In genomic region chr9:106598466-106598865, GRCm38 (mm10) we compare ENCODE assay signal across 27 mouse cellular contexts. TPM values are rescaled to one million over a fixed set of nuclear protein-coding genes. Genes with fewer than 3 reads are reported as not detected.
A peak's percentile ranks its signal among the peaks of the same experiment; 100 is the strongest.
DNase-seq lines count a peak whose midpoint lies in the region; ATAC-seq and TF ChIP-seq lines count a peak whose summit lies in the region.
"Had no signal": no experiment of that assay in that cellular context is flagged by ENCODE, and none has a peak within 500 bp of the region (broad histone marks: within the 10 kb centered on the region; RNA-seq: fewer than 3 reads in every experiment).

No protein-coding gene starts in this region.

- H3K79me2 ChIP-seq in CH12.LX (replicated peaks; ENCODE audit: control insufficient read depth, extremely low read depth, insufficient read depth, poor library complexity, severe bottlenecking) (no peaks in the 10 kb centered on the region), MEL (ENCODE audit: control insufficient read depth, insufficient read depth, low read length, poor library complexity) (no peaks in the 10 kb centered on the region)

- TF ChIP-seq POLR2A in CH12.LX (IDR thresholded peaks at IDR 0.05; ENCODE audit: low read depth, low read length) (no peak), MEL (IDR thresholded peaks at IDR 0.05; ENCODE audit: control insufficient read depth in 1 of 2, insufficient read depth in 1 of 2, low read depth in 1 of 2, low read length in 2 of 2, poor library complexity in 1 of 2) (no peak)

- TF ChIP-seq CTCF in kidney, postnatal 0 days (IDR thresholded peaks at IDR 0.05; ENCODE audit: low read depth), result peak; percentile 25; the same call in 1 of the 2 replicates
- TF ChIP-seq CTCF in CH12.LX (conservative IDR thresholded peaks at IDR 0.05 in 1 of 2, IDR thresholded peaks at IDR 0.05 in 1 of 2; ENCODE audit: low read depth in 2 of 2, low read length in 2 of 2) (peak in 1 of 2 experiments; percentile 50; a peak in 2 of 4 replicates), MEL (IDR thresholded peaks at IDR 0.05 in 2 of 3, conservative IDR thresholded peaks at IDR 0.05 in 1 of 3; ENCODE audit: control insufficient read depth in 1 of 3, insufficient read depth in 1 of 3, low read depth in 2 of 3, low read length in 3 of 3, poor library complexity in 1 of 3, severe bottlenecking in 1 of 3) (peak in 2 of 3 experiments; percentile 6 to 19; a peak in 1 of 6 replicates)

- dilution Hi-C loops in CH12.LX (cut with MboI; ENCODE audit: extremely low pct_ligation_motif_present, extremely low pct_unique_long_range_greater_than_20kb, low sequenced_read_pairs), result no loop called here

- no peaks in the 10 kb centered on the region for H3K27me3 ChIP-seq in kidney, postnatal 0 days (ENCODE audit: insufficient read depth, low read length)
- H3K27me3 ChIP-seq in CH12.LX (replicated peaks) (peaks cover 62% of the 10 kb centered on the region), MEL (ENCODE audit: control insufficient read depth in 1 of 2, insufficient read depth in 2 of 2, low read length in 2 of 2) (peaks cover 0 to 6% of the 10 kb centered on the region in 2 experiments)
- H3K27me3 ChIP-seq: embryonic facial prominence, embryonic 13.5 days; liver, embryonic 15.5 days had no signal

- in situ Hi-C loops in CH12.LX (cut with MboI; ENCODE audit: low pct_ligation_motif_present, low pct_unique_long_range_greater_than_20kb, low sequenced_read_pairs), result no loop called here

- no peak overlapping the region for H3K27ac ChIP-seq in kidney, postnatal 0 days
- H3K27ac ChIP-seq in CH12.LX (ENCODE audit: insufficient read depth, low read depth) (no peak overlapping the region), MEL (ENCODE audit: control insufficient read depth, low read depth, low read length) (no peak overlapping the region)
- H3K27ac ChIP-seq: embryonic facial prominence, embryonic 13.5 days; gastrocnemius, adult 2 months; liver, embryonic 15.5 days; midbrain, embryonic 10.5 days had no signal

- H3K4me3 ChIP-seq in kidney, postnatal 0 days (replicated peaks; ENCODE audit: low read depth, low read length), result no peak overlapping the region
- no peak overlapping the region for H3K4me3 ChIP-seq in CH12.LX (replicated peaks in 1 of 3; ENCODE audit: low read depth in 2 of 3, low read length in 2 of 3, poor library complexity in 1 of 3)
- H3K4me3 ChIP-seq in MEL (ENCODE audit: control insufficient read depth in 1 of 2, insufficient read depth in 1 of 2, low read depth in 2 of 2, low read length in 2 of 2), result no peak overlapping the region
- H3K4me3 ChIP-seq: embryonic facial prominence, embryonic 13.5 days; gastrocnemius, adult 2 months; liver, embryonic 15.5 days; midbrain, embryonic 10.5 days had no signal

- no peak for ATAC-seq in kidney, postnatal 0 days (replicated peaks; ENCODE audit: low FRiP score, low read depth)
- ATAC-seq: hindbrain, embryonic 16.5 days; intestine, postnatal 0 days had no signal

- peak; percentile 43 for TF ChIP-seq RAD21 in CH12.LX (IDR thresholded peaks at IDR 0.05; ENCODE audit: low read depth, low read length)
- no peak; the same call in 1 of the 2 replicates for TF ChIP-seq RAD21 in MEL (IDR thresholded peaks at IDR 0.05; ENCODE audit: low read depth, low read length)

- 44% methylated on average over 7 of the region's 7 CpGs for WGBS in kidney, postnatal 0 days

- no peak for TF ChIP-seq EP300 in CH12.LX (IDR thresholded peaks at IDR 0.05; ENCODE audit: low read length)
- no peak for TF ChIP-seq EP300 in MEL (IDR thresholded peaks at IDR 0.05; ENCODE audit: low read depth in 1 of 2, low read length in 2 of 2)

- H3K9me3 ChIP-seq in kidney, postnatal 0 days (replicated peaks; ENCODE audit: low read length), result no peaks in the 10 kb centered on the region
- H3K9me3 ChIP-seq in CH12.LX (replicated peaks; ENCODE audit: low read length), result peaks cover 3% of the 10 kb centered on the region
- H3K9me3 ChIP-seq in MEL (replicated peaks; ENCODE audit: insufficient read depth, low read length), result no peaks in the 10 kb centered on the region
- H3K9me3 ChIP-seq: embryonic facial prominence, embryonic 13.5 days; G1E; liver, embryonic 15.5 days; midbrain, embryonic 10.5 days had no signal

- H3K36me3 ChIP-seq in kidney, postnatal 0 days (ENCODE audit: insufficient read depth, low read length), result no peaks in the 10 kb centered on the region
- H3K36me3 ChIP-seq in CH12.LX (replicated peaks in 1 of 2; ENCODE audit: control insufficient read depth in 1 of 2, insufficient read depth in 1 of 2, low read length in 1 of 2) (no peaks in the 10 kb centered on the region), MEL (ENCODE audit: control insufficient read depth in 1 of 2, insufficient read depth in 2 of 2, low read length in 2 of 2) (no peaks in the 10 kb centered on the region)
- H3K36me3 ChIP-seq: embryonic facial prominence, embryonic 13.5 days; G1E; liver, embryonic 15.5 days; midbrain, embryonic 10.5 days had no signal

- no peak overlapping the region for H3K9ac ChIP-seq in kidney, postnatal 0 days (ENCODE audit: low read depth, low read length)
- no peak overlapping the region for H3K9ac ChIP-seq in CH12.LX (ENCODE audit: insufficient read depth, low read depth)
- no peak overlapping the region for H3K9ac ChIP-seq in MEL (ENCODE audit: control insufficient read depth, low read depth, low read length, poor library complexity, severe bottlenecking)
- H3K9ac ChIP-seq: embryonic facial prominence, embryonic 13.5 days; liver, embryonic 15.5 days had no signal

- DNase-seq in kidney, postnatal 0 days (ENCODE audit: low spot score), result no peak
- DNase-seq in kidney, adult 8-10 months, result no peak
- no peak for DNase-seq in CH12.LX (ENCODE audit: extremely low read depth)
- no peak for DNase-seq in MEL (ENCODE audit: low read depth, low spot score)
- DNase-seq in adrenal gland, postnatal 25 days, result peak; percentile 9
- no peak for DNase-seq in right cerebral cortex, adult 18-20 months
- no peak for DNase-seq in left cerebral cortex, adult 8-10 months (ENCODE audit: low spot score in 2 of 2)
- DNase-seq: cerebellum, adult 11-12 months; cerebellum, postnatal 25 days; gastrocnemius, adult 2 months; heart, postnatal 4 days; lung, postnatal 36 days; retina, postnatal 1 day had no signal

- H3K4me2 ChIP-seq in kidney, postnatal 0 days (ENCODE audit: low read length), result no peak overlapping the region
- H3K4me2 ChIP-seq in CH12.LX (ENCODE audit: insufficient read depth, low read depth, poor library complexity, severe bottlenecking), result no peak overlapping the region
- H3K4me2 ChIP-seq: embryonic facial prominence, embryonic 13.5 days; liver, embryonic 15.5 days had no signal

- H3K4me1 ChIP-seq in kidney, postnatal 0 days (replicated peaks; ENCODE audit: insufficient read depth, low read length), result no peaks in the 10 kb centered on the region
- 0 out of 4 replicates have a peak, but pooled peaks cover 0 to 3% of the 10 kb centered on the region in 2 experiments for H3K4me1 ChIP-seq in CH12.LX (ENCODE audit: control insufficient read depth in 1 of 2, insufficient read depth in 2 of 2)
- no peaks in the 10 kb centered on the region for H3K4me1 ChIP-seq in MEL (ENCODE audit: control insufficient read depth in 1 of 2, insufficient read depth in 2 of 2, low read length in 2 of 2)
- H3K4me1 ChIP-seq: liver, embryonic 15.5 days; midbrain, embryonic 10.5 days had no signal

TF ChIP-seq in CH12.LX, 34 proteins besides CTCF, POLR2A, EP300 and RAD21:
- no peak for TF ChIP-seq IRF4 (IDR thresholded peaks at IDR 0.05; ENCODE audit: low read depth, low read length)
- peak; percentile 14; the same call in 1 of the 2 replicates for TF ChIP-seq SMC3 (IDR thresholded peaks at IDR 0.05; ENCODE audit: low read depth, low read length)

TF ChIP-seq in MEL, 35 proteins besides CTCF, POLR2A, EP300 and RAD21:
- TF ChIP-seq MAX (IDR thresholded peaks at IDR 0.05; ENCODE audit: low read length) (no peak), ZKSCAN1 (IDR thresholded peaks at IDR 0.05; ENCODE audit: low read depth, low read length) (no peak), GATA1 (IDR thresholded peaks at IDR 0.05; ENCODE audit: low read depth, low read length) (no peak)

RNA-seq across cellular contexts. Expression of gene Iqcf4, which starts 27.7 kb away (rescaled TPM):
- not detected in 2 replicates for polyA plus RNA-seq in kidney, postnatal 0 days (2015; fragmentation: Nextera tagmentation; extraction: Ambion mirVana)
- not detected in 2 replicates for total RNA-seq in CH12.LX (2012; rRNA removed)
- not detected in 2 replicates for total RNA-seq in CH12.LX (2014; rRNA removed)
- not detected in 2 replicates for polyA plus RNA-seq in CH12.LX (2012; ENCODE audit: insufficient read length, low read depth)
- not detected in 2 replicates for total RNA-seq in MEL (2012; rRNA removed)
- not detected for polyA plus RNA-seq in MEL (2012; ENCODE audit: insufficient read depth in 1 of 2, insufficient read length in 2 of 2, low read depth in 1 of 2, low replicate concordance in 2 of 2, missing spikeins in 1 of 2)
- total RNA-seq in adrenal gland, postnatal 25 days (2021), result not detected in 2 replicates
- not detected for total RNA-seq in left cerebral cortex, adult 8-10 months (2022)
- total RNA-seq: G1E; gastrocnemius, adult 2 months; granulocyte monocyte progenitor cell, adult 5-6 weeks; heart, postnatal 4 days had no signal
- polyA plus RNA-seq: C2C12; embryonic facial prominence, embryonic 13.5 days; G1E; heart, embryonic 14.5 days; hindbrain, embryonic 16.5 days; intestine, postnatal 0 days; limb, embryonic 11.5 days; liver, embryonic 15.5 days; midbrain, embryonic 10.5 days; neural tube, embryonic 14.5 days; small intestine, adult 2 months; stomach, embryonic 14.5 days; thymus, postnatal 0 days had no signal

RNA-seq across cellular contexts. Expression of gene Iqcf6, which starts 27.9 kb away (rescaled TPM):
- polyA plus RNA-seq in kidney, postnatal 0 days (2015; fragmentation: Nextera tagmentation; extraction: Ambion mirVana), result not detected in 2 replicates
- total RNA-seq in CH12.LX (2012; rRNA removed) (not detected in 2 replicates), CH12.LX (2014; rRNA removed) (not detected in 2 replicates), MEL (2012; rRNA removed) (not detected in 2 replicates)
- polyA plus RNA-seq in CH12.LX (2012; ENCODE audit: insufficient read length, low read depth) (not detected in 2 replicates), MEL (2012; ENCODE audit: insufficient read depth in 1 of 2, insufficient read length in 2 of 2, low read depth in 1 of 2, low replicate concordance in 2 of 2, missing spikeins in 1 of 2) (not detected)
- not detected in 2 replicates for total RNA-seq in adrenal gland, postnatal 25 days (2021)
- total RNA-seq in left cerebral cortex, adult 8-10 months (2022), result not detected
- total RNA-seq: G1E; gastrocnemius, adult 2 months; granulocyte monocyte progenitor cell, adult 5-6 weeks; heart, postnatal 4 days had no signal
- polyA plus RNA-seq: C2C12; embryonic facial prominence, embryonic 13.5 days; G1E; heart, embryonic 14.5 days; hindbrain, embryonic 16.5 days; intestine, postnatal 0 days; limb, embryonic 11.5 days; liver, embryonic 15.5 days; midbrain, embryonic 10.5 days; neural tube, embryonic 14.5 days; small intestine, adult 2 months; stomach, embryonic 14.5 days; thymus, postnatal 0 days had no signal

RNA-seq across cellular contexts. Expression of gene Iqcf3, which starts 37.0 kb away (rescaled TPM):
- not detected in 2 replicates for polyA plus RNA-seq in kidney, postnatal 0 days (2015; fragmentation: Nextera tagmentation; extraction: Ambion mirVana)
- total RNA-seq in CH12.LX (2012; rRNA removed) (not detected in 2 replicates), CH12.LX (2014; rRNA removed) (not detected in 2 replicates), MEL (2012; rRNA removed) (not detected in 2 replicates)
- polyA plus RNA-seq in CH12.LX (2012; ENCODE audit: insufficient read length, low read depth) (not detected in 2 replicates), MEL (2012; ENCODE audit: insufficient read depth in 1 of 2, insufficient read length in 2 of 2, low read depth in 1 of 2, low replicate concordance in 2 of 2, missing spikeins in 1 of 2) (not detected)
- not detected in 2 replicates for total RNA-seq in adrenal gland, postnatal 25 days (2021)
- total RNA-seq in left cerebral cortex, adult 8-10 months (2022), result not detected
- total RNA-seq: G1E; gastrocnemius, adult 2 months; granulocyte monocyte progenitor cell, adult 5-6 weeks; heart, postnatal 4 days had no signal
- polyA plus RNA-seq: C2C12; embryonic facial prominence, embryonic 13.5 days; G1E; heart, embryonic 14.5 days; hindbrain, embryonic 16.5 days; intestine, postnatal 0 days; limb, embryonic 11.5 days; liver, embryonic 15.5 days; midbrain, embryonic 10.5 days; neural tube, embryonic 14.5 days; small intestine, adult 2 months; stomach, embryonic 14.5 days; thymus, postnatal 0 days had no signal

RNA-seq across cellular contexts. Expression of gene Grm2, which starts 57.4 kb away (rescaled TPM):
- polyA plus RNA-seq in kidney, postnatal 0 days (2015; fragmentation: Nextera tagmentation; extraction: Ambion mirVana), result not detected in 2 replicates
- total RNA-seq in CH12.LX (2012; rRNA removed) (not detected in 2 replicates), CH12.LX (2014; rRNA removed) (not detected in 2 replicates), MEL (2012; rRNA removed) (not detected in 2 replicates)
- polyA plus RNA-seq in CH12.LX (2012; ENCODE audit: insufficient read length, low read depth) (not detected in 2 replicates), MEL (2012; ENCODE audit: insufficient read depth in 1 of 2, insufficient read length in 2 of 2, low read depth in 1 of 2, low replicate concordance in 2 of 2, missing spikeins in 1 of 2) (not detected)
- total RNA-seq in adrenal gland, postnatal 25 days (2021), result not detected in 2 replicates
- total RNA-seq in left cerebral cortex, adult 8-10 months (2022), result 10 to 100 TPM; 42.5 to 59.1 (median 45.4) TPM
- total RNA-seq: gastrocnemius, adult 2 months; granulocyte monocyte progenitor cell, adult 5-6 weeks; heart, postnatal 4 days had no signal
- polyA plus RNA-seq: C2C12; G1E; heart, embryonic 14.5 days; intestine, postnatal 0 days; liver, embryonic 15.5 days; stomach, embryonic 14.5 days had no signal
